Mouse (Mus musculus) spleen, postnatal 14 days (tissue): ENCODE measurements around the gene Gm43720.

Experiments used
- DNase-seq, 2 experiments: peaks; one replicate each; pipeline ENCODE4 v3.0.0; 2021 to 2022; ENCODE audit warnings: low spot score in 2 of 2

Gene Gm43720

DNA sequence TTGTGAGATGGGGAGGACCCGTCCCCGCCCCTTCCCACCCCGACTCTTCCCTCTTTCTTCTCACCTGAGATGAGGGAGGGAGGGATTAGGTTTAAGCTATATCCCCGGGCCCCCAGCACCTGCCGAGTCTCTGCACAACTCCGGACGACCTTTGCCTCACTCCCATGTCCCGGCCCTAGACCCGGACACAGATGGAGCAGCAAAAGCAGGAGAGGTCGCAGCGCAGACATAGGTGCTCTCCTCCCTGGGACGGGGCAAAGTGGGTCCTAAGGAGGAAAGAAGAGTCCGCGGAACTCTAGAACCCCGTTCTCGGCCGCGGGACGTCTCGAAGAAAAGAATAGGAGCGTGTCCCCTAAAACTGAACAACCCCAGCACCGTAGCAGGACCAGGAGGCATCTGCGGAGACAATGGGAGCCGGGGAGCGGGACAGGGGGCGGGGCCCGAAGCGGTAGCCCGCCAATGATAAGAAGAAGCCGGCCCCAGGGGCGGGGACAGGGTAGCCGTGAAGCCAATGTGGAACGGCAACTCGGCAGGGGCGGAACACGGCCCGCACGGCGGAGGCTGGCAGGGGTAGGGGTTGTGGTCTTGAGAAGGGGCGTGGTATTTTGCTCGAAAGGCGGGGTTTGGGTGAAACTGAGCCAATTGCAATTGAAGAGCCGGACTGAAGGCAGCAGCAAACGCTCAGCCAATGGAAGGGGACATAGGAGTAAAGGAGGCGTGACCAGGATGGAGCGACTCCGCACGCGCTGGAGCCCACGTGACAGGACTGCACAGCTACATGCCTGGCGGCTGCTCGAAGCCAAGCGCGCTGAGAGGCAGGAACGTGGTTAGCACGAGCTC lies at the start of gene Gm43720, which contains the start of the genes Gpc2 and Stag3:
Gm43720 (minus strand) TSS at position 374 of the 840 bp plus-strand sequence.
Gpc2 (minus strand) TSS at position 421 of the 840 bp plus-strand sequence.
Stag3 (plus strand) TSS at position 656 of the 840 bp plus-strand sequence.
- peak; percentile 64 to 65 for DNase-seq

DNA sequence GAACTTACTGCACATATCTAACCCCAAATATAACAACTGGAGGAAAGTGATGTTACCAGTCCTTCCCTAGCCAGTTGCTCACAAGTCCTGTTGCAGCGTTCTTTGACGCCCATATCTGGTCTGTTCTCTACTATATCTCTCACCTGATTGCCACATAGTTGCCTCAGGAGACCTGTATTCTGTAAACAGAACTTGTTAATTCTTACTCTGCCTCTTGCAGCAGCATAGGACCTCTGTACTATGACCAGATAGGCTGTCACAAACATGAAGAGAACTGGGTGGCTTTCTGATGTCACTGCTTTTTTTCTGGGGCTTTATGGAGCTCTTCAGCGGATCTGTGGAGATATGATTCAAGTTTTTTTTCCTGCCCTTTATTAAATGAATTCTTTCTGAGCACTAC lies 33.0 kb upstream of the Gm43720 start:
- no peak for DNase-seq

DNA sequence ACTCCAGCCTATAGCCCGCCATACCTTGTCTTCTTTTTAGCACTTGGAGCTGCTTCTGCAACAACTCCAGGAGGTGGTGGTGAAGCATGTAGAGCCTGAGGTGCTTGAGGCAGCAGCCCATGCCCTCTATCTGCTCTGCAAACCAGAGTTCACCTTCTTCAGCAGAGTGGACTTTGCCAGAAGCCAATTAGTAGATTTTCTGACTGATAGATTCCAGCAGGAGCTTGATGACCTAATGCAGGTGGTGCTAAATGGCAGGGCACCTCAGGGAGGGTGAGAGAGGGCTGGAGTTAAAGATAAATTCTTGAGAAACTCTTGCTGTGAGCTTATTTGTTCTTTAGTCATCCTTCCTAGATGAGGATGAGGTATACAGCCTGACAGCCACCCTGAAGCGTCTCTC lies 19.9 kb upstream of the Gm43720 start:
- no peak for DNase-seq

DNA sequence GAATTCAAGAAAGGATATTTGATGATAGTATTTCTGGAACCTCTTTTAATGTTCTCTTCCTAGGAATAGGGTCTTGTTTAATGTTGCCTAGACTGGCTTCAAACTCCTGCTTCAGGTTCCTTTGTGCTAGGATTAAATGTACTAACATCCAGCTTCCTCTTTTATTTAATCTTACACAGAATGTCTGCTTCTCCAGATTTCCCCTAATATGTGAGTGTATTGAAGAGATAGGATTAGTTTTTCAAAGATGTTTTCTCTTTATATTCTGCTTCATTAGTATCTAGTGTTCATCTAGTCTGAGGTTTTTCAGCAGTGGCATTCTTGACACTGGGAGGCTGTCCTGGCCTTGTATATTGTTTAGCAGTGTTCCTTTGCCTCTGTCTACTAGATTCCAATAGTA lies 14.4 kb upstream of the Gm43720 start:
- no peak for DNase-seq

DNA sequence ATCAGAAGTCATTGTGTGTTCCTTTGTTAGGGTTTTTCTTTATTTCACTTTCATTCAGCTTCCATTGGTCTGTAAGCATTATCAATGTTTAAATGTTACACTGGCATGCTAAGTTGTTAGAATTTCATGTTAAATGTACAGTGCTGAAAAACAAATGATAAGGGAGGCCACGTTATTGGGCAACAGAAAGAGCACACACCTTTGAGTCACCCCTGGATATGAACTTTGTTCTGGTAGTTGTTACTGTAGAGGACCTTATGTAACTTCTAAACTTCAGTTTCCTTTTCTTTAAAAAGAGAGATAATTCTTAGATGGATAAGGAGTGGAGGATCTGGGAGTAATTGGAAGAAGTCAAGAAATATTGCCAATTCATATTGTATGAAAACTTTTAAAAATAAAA lies 11.9 kb upstream of the Gm43720 start:
- no peak for DNase-seq

DNA sequence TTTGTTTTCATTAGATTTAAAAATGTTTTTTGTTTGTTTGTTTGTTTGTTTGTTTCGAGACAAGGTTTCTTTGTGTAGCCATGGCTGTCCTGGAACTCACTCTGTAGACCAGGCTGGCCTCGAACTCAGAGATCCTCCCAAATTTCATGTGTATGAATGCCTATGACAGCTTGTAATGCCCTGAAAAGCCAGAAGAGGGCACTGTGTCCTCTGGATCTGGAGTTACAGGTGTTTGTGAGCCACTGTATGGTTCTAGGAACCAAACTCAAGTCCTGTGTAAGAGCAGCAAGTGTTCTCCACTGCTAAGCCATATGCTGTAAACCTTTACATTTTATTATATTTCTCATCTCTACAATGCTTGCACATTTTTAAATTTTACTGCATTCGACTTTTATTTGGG lies 8.1 kb upstream of the Gm43720 start:
- DNase-seq = no peak

DNA sequence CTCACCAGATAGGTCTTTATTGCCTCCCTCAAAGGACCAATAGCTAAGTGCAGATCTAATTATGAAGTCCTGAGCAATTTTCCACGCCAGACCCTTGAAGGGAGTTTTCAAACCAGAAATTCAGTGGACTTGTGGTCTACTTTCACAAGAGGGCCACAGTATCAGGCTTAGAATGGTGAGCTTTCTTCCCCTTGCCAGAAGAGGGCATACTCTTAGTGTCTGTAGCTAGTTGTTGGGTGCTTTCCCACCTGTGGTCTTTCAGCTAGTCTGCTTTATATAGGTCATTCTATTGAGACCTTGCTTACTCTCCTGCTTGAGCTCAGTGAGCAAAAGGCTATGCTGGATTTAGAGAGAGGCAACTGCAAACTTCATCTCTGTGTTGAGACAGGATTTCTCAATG lies 3.8 kb upstream of the Gm43720 start:
- DNase-seq = no peak

DNA sequence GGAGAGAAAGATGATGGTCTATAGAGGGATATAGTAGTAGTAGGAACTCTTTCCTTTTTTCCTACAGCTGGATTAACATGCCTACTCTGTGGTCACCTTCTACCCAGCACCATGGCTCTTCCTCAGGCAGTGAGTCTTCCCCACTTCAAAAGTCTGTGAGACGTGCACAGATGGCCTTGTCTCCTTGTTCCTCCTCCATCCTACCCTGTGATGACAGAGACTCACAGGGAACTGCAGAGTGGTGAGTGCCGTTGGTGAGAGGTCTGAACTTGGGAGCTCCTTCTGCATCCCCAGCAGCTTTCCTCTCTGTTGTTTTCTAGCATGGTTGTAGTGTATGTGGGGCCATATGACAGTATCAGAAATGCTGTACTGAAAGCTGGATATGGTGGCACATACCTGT lies 2.0 kb upstream of the Gm43720 start:
- DNase-seq = no peak

DNA sequence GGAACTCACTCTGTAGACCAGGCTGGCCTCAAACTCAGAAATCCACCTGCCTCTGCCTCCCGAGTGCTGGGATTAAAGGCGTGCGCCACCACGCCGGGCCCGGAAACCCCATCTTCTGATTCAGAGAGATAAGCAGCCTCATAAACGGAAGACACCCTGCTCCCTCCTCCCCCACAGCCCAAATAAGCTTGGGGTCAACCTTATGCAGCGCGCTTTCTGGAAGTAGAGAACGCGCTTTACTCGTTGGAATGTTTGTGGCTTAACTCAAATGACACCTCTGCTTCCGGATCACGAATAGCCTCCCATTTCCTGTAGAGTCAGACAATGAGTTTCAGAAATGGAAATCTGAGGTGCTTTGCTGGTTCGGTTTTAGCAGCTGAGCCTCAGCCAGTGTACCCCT lies 1.1 kb upstream of the Gm43720 start:
- DNase-seq = no peak

DNA sequence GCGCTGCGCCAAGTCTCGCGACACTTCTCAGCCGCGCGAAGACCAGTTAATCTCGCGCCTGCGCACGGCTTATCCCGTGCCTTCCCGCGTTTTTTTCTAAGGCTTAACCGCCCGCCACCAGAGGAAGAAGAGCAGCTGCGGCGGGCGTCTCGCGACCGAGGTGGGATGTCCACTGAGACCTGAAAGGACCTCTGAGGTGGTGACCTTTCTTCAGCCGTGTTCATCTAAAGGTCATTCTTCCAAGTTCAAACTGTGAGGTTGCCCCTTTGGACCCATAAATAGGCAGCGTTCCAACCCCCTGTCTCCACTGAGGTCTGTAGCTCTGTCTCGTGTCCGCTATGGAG lies 639 bp upstream of the Gm43720 start:
- DNase-seq = no peak

DNA sequence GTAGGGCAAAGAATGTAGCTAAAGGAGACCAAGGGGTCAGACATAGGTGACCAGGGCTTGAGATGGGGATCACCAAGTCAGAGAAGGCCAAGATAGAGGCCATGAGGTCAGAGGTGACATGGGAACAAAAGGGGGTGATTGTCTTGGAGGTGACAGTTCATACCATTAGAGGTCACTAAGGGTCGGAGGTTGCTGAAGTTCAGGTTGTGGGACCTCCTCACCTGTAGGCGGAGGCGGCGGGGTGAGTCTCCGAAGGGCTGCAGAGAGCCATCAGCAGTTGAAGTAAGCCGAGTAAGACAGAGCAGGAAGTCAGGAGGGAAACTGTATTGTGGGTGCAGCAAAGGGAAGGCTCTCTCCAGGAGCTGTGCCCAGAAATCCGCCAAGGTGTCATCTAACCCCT lies 1.8 kb downstream of the Gm43720 start:
- DNase-seq = no peak

DNA sequence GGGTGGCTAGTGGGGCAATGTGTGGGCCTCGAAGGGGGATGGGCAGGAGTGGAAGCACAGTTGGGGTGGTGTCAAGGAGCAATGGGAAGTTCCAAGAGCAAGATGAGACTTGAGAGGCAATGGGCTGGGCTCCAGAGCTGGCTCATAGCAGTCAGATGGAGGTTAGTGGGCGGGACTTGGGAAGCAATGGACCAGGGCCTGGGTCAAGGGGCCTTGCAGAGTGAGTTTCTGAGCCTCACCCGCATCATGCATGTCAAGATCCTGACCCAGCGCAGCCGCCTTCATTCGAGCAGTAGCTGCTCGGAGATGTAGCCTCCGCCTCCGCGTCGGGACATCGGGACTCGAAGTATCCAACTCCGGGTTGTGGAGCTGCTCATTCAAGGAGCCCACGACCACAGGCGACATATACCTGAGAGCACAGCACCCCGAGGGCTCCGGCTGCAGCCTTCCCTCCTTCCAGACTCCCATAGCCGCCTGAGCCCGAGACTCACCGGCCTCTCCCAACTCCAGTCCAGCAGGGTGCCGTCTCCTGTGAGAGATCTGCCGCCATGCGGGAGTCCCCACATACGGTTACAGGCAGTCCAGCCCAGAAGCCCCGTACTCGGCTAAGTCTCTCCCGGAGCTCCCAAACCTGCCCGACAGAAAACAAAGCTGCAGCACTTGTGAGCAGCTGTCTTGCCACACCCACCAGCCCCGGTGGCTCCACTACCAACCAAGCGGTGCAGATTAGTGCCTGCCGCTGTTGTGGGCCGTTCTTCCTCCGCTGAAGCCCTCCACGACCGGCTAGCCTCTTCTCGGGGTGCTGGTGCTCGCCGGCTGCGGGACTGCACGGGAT lies 4.3 kb downstream of the Gm43720 start:
- no peak for DNase-seq

DNA sequence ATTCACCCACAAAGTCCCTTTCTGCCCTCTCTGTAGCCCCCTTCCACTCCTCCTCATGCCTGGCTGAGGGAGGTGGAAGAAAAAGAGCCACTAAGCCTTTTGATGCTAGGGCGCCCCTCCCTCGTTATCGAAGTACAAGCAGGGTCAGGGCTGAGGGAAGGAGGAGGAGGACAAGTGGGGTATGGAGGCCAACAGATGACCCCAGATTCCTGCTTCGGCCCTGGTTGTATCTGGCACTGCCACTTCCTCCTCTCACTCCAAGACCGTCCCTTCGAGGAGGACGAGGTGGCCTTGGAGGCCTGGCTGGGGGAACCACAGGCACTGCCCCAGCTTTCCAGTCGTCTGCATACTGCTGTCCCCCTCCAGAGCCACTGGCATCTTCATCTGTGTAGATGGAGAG lies 5.6 kb downstream of the Gm43720 start:
- DNase-seq = no peak

DNA sequence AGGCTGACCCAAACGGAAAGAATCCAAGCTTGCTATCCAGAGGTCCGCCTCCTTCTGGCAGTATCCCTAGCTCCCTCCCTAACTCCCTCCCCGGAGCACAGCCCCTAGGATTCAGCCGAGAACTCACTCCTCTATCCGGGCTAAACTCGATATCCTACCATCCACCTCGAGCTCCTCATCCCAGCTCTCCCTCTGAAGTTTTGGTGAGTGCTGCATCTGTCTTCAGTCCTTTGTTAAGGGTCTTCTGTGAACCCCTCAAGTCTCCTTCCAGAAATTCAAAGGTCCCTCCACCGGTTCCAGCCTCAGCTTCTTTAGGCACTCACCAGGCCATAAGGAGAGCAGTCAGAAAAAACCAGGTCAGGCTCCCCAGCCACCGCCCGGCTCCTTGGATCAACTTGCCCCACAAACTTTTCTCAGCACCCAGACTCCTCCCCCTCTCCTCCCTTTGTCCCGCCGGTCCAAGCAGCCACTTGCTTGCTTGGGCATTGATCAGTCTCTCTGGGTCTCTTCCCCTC lies 7.3 kb downstream of the Gm43720 start, which contains the start of gene Gal3st4:
Gal3st4 (minus strand) TSS at position 432 of the 515 bp plus-strand sequence.
- no peak for DNase-seq

DNA sequence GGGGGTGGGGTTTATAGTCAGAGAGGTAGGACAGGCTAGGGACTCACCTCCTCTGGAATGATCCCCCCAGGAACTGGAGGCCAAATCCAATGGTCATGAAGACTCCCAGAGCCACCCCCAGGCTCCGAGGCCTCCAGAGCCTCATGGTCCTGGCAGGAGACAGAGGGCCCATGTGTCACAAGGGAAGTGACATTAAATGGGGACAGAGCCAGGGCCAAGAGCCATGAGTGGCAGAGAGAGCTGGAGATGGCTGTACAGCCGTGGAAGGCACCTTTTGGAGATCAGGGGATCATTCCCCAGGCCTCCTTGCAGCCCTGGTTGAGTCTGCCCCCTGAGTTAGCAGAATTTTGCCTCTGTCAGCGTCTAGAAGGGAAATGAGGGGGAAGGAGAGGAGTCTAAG lies 8.5 kb downstream of the Gm43720 start:
- no peak for DNase-seq

DNA sequence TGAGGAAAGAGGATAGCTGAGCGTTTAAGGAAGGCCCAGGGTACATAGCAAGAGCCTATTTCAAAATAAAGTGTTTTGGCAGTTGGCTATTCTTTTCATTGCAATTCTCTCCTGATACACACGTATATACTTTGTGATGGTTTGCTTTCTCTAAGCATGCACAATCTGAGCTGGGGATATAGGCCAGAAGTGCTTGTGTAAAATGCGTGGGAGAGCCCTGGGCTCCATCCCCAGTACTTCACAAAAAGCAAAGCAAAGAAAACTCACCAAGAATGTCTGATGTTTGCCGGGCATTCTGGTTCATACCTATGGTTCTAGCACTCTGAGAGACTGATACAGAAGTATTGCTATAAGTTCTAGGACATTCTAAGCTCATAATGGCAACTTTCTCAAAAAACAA lies 10.8 kb downstream of the Gm43720 start:
- DNase-seq = no peak

DNA sequence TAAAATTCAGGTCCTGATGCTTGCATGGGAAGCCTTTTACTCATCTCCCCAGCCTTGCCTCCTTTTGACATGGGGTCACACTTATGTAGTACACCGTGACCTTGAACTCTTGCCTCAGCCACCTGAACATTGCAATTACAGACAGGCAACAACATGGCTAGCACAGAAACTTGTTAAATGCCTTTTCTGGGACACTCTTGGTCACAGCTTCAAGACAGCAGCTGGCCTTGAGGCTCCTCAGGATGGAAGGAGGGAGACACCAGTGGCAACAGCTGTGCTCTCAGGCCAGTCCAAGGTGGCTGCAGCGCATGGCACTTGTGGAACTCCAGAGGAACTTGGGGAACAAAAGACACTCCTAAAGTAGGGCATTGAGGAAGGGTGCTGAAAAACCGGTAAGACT lies 12.6 kb downstream of the Gm43720 start:
- no peak for DNase-seq

DNA sequence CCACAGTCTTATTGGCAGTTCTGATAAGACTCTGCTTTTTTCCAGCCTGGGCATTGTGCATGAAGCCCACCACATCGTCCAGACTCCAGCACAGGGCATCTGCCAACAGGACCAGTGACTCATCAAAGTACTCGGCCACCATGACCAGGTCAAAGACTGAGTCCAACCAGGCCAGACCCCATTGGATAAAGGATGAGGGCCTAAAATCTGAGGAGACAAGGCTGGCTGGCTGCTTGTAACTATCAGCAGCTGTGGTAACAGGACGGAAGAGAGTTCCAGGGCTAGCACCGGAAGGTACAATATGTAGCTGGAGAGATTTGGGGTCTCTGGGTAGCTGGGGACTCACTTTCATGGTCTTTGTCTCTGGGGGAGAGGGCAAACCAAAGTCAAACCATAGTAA lies 14.0 kb downstream of the Gm43720 start:
- DNase-seq = no peak

DNA sequence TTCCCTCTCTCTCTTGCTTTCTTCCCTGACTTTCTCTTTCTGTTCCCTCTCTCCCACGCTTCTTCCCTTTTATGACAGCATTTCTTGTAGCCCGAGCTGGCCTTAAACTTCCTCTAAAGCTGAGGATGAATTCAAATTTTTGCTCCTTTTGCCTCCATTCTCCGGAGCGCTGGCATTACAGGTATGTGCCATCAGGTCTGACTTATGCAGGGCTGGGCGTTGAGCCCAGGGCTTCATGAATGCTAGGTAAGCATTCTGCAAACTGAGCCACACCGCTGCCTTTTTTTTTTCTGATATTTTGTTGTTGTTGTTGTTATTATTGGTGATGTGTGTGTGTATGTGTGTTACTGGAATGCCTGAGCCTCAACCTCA lies 15.6 kb downstream of the Gm43720 start:
- DNase-seq = no peak

DNA sequence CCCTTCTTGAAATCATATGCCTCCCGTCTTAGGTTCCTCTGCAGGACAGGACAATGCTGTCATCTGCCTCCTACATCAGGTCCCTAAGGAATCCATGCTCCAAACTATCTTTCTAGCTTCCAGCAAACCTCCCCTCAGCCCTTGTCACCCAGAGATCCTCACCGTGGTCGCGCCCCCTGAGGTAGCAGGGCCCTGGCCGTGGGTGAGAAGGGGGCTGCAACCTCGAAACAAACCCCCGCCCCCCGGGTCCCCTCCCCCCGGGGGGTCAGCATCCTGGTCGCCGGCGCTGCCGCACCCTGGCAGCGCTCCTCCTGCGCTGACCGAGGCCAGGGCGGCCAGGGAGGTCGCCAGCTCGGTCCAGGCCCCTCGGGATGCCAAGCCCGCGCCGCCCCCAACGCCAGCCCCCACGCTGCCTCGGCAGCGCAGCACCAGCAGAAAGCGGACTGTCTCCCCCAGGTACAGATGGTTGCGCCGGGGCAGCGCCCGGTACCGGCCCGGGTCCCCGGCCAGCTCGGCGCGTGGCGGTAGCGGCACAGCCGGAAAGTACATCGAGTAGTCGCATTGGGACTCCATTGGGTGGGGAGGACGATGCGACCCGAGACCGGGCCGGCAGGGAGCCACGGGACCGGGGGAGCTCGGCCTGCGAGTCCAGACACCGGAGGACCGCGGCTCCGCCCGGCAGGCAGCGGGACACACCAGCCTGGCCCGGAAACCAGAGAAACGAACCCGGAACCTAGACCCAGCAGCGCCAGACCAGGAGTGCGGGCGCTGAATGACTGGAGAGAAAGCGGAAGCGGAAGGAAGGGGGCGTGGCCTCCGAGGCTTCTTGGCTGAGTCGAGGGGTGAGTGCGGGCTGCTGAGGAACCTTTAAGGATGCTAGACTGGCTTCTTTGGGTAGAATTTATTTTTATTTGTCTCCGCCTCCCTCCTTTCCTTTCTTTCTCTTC lies 16.2 kb downstream of the Gm43720 start, which contains the start of gene BC037034:
BC037034 (minus strand) TSS at position 774 of the 947 bp plus-strand sequence.
- DNase-seq = peak; percentile 83 to 87

DNA sequence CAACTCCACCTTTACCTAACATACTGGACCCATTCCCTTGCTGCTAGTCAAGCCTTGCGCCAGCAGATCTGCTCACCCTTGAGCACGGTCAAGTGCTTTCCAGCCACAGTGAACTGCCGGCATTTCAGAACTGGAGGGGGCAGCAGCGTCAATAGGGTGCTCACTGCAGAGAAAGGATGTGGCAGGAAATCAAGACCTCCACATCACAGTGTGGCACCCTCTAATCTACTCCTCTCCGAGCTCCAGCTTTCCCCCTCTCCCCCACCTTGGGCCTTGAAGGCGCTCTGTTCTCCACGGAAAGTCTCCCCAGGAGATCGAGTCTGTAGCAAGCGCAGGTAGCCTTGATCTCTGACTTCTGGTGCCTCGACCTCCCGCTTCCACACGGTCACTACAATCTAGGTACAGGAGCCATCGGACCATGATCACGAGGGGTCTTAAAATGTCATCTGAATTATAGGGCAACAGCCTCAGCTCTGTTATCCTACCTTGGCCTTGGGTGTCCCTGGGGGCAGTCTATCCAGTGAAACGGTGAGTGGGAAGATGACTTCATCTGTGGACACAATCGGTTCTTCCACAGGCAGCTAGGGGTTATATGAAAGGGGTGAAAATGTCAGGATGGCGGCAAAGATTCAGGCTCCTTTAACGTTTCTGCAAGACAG lies 17.0 kb downstream of the Gm43720 start:
- DNase-seq = no peak
